Mouse (Mus musculus) kidney, embryonic 14.5 days (tissue): Measurements from ENCODE around the gene Ttll1. TPM values are rescaled to one million over a fixed set of nuclear protein-coding genes. Genes with fewer than 3 reads are reported as not detected.
"Not testable (repeated sequence)": the region's sequence is repeated elsewhere in the genome, so short reads cannot be mapped to it uniquely, and the experiment has no call there.

Experiments
- ATAC-seq: fragments of 200-750 bp; cut with Nextera tagmentation; 2 replicates; pipeline ENCODE4 v1.8.0; 2017; ENCODE audit warnings: moderate number of reproducible peaks, mild to moderate bottlenecking, moderate TSS enrichment, moderate library complexity; ENCODE audit not compliant: low FRiP score, low TSS enrichment
- H3K27ac ChIP-seq: fragments of 300-500 bp; sonication (generic); 2 replicates; pipeline ENCODE4 v1.5.1; 2014; ENCODE audit warnings: low read depth, mild to moderate bottlenecking, low read length, moderate library complexity, mixed read lengths
- H3K27me3 ChIP-seq: fragments of 300-500 bp; sonication (generic); 2 replicates; pipeline ENCODE4 v1.6.1; 2014; ENCODE audit warnings: mild to moderate bottlenecking, low read length; ENCODE audit not compliant: control insufficient read depth, insufficient read depth
- H3K36me3 ChIP-seq: fragments of 300-500 bp; sonication (generic); 2 replicates; pipeline ENCODE4 v1.6.1; 2014; ENCODE audit warnings: low read length, mixed read lengths; ENCODE audit not compliant: control insufficient read depth, insufficient read depth
- H3K4me1 ChIP-seq: fragments of 300-500 bp; sonication (generic); 2 replicates; pipeline ENCODE4 v1.6.1; 2014; ENCODE audit warnings: low read length, mixed read lengths; ENCODE audit not compliant: control insufficient read depth, insufficient read depth
- H3K4me2 ChIP-seq: fragments of 300-500 bp; sonication (generic); replicated peaks from 2 replicates; pipeline ENCODE4 v1.6.1; 2014; ENCODE audit warnings: low read depth, mild to moderate bottlenecking, low read length
- H3K4me3 ChIP-seq: fragments of 300-500 bp; sonication (generic); 2 replicates; pipeline ENCODE4 v1.5.1; 2014; ENCODE audit warnings: mild to moderate bottlenecking, low read length
- H3K9ac ChIP-seq: fragments of 300-500 bp; sonication (generic); 2 replicates; pipeline ENCODE4 v1.6.1; 2014; ENCODE audit warnings: low read depth, mild to moderate bottlenecking, low read length, moderate library complexity
- H3K9me3 ChIP-seq: fragments of 300-500 bp; sonication (generic); 2 replicates; pipeline ENCODE4 v1.6.1; 2016; ENCODE audit warnings: low read length; ENCODE audit not compliant: control insufficient read depth
- WGBS: fragments of 180-500 bp; shearing (Covaris S2); extraction: QIAGEN DNeasy Blood & Tissue Kit; methylation state at CpG from one replicate; pipeline ENCODE4 v1.1.7; 2014; 5-methylcytosine and 5-hydroxymethylcytosine counted together
- polyA plus RNA-seq: library from polyadenylated mRNA; unstranded; fragments of >200 nt; fragmentation: Nextera tagmentation; extraction: Ambion mirVana; gene quantifications from 2 replicates; pipeline ENCODE4 v1.2.1, GENCODE M21; 2014

Gene Ttll1
- polyA plus RNA-seq, 1 experiment from 2014 or later, result 19.8 TPM

- Histone ChIP-seq H3K4me2 (no peak overlapping the region), H3K9me3 (no peaks in the 10 kb centered on the region), H3K9ac (no peak overlapping the region), H3K4me1 (0 out of 2 replicates have a peak, but pooled peaks cover 7% of the 10 kb centered on the region), H3K27ac (no peak overlapping the region), H3K36me3 (no peaks in the 10 kb centered on the region), H3K4me3 (no peak overlapping the region), H3K27me3 (no peaks in the 10 kb centered on the region)
- no peak for ATAC-seq
- 76% methylated on average over 5 of the region's 5 CpGs for WGBS
These were observed 4.3 kb upstream of the Ttll1 start for GRCm38 (mm10) chr15:83515018-83515417.

DNA sequence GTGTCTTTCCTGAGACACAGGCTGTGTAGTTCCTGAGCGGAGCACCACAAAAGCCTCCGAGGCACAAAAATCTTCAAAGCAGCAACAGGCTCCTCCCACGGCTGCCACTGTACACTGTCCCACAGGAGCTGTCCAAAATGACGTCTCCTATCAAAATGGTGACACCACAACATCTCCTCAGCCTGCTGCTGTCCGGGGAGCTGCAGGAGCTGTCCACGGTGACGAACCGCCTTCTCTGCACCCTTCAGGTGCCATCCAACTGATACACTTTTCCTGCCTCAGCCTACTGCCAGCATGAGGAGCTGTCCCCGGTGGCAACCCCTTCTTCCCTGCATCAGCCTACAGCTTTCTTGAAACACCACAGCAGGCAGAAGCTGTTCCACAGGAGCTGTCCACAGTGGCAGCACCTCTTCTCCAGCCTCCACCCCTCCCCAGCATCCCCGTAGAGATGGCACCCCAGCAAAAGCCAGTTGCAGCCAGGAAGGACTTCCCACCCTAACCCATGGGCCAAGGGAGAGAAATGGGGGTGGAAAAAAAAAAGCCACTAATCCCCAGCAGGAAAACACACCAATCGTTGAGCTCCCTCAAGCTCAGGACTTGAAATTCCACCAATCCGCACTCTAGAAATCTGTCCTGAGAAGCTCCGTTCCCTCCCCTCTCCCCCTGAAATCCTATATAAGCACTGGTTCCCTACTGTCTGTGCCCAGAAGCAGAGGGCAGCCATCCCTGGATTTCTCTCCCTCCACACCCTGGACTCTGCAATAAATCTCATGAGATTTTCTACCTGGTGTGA lies 2.0 kb upstream of the Ttll1 start:
- no peaks in the 10 kb centered on the region for H3K9me3 ChIP-seq
- WGBS, result 73% methylated on average over 13 of the region's 13 CpGs
- H3K36me3 ChIP-seq, result no peaks in the 10 kb centered on the region
- no peak overlapping the region for H3K4me2 ChIP-seq
- 0 out of 2 replicates have a peak, but pooled peaks cover 5% of the 10 kb centered on the region for H3K4me1 ChIP-seq
- no peak overlapping the region for H3K27ac ChIP-seq
- ATAC-seq, result no peak
- H3K27me3 ChIP-seq, result no peaks in the 10 kb centered on the region
- no peak overlapping the region for H3K9ac ChIP-seq
- H3K4me3 ChIP-seq, result no peak overlapping the region

DNA sequence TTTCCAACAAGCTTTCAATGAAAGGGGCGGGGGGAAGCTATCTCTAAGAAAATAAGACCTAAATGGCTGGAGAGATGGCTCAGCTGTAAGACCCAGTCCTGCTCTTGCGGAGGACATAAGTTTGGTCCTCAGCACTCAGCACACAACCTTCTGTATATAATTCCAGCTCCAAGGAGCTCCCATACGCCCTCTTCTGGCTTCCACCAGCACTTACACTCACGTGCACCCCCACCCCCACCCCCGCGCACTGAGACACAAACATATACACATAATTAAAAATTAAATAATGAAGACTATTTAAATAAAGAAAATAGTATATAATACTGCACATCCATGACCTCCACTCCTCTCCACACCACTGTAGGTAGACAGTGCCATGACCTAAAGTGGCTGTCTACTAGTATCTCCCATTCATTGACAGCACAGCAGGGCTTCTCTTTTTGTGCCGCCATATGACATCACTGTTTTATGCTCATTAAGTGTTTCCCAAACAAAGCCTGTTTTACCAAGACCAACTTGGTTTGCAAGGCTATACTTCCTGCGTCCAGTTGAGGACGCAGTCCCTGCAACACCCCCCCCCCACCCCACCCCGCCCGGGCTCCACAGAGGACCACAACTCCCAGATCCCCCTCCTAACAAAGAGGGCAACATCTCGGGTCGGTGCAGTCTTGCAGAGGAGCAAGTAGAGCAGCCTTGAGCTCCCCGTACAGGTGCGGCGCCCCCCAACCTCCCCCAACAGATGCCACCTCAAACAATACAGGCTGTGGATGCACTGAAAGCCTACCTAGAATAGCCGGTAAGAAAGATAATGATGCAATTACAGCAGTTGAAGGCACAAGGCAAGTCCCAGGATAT lies 516 bp downstream of the Ttll1 start:
- WGBS, result 26% methylated on average over 17 of the region's 17 CpGs
- H3K27me3 ChIP-seq, result no peaks in the 10 kb centered on the region
- peak overlapping the region; percentile 17; the same call in 1 of the 2 replicates for H3K27ac ChIP-seq
- no peaks in the 10 kb centered on the region for H3K36me3 ChIP-seq
- peak overlapping the region; percentile 64 for H3K4me3 ChIP-seq
- H3K9ac ChIP-seq, result peak overlapping the region; percentile 62
- peak; percentile 79 for ATAC-seq
- H3K9me3 ChIP-seq, result no peaks in the 10 kb centered on the region
- H3K4me1 ChIP-seq, result 0 out of 2 replicates have a peak, but pooled peaks cover 5% of the 10 kb centered on the region
- peak overlapping the region; percentile 82 for H3K4me2 ChIP-seq

- WGBS, result 83% methylated on average over 6 of the region's 6 CpGs
- ATAC-seq, H3K27me3 ChIP-seq, H3K4me1 ChIP-seq, H3K9ac ChIP-seq, H3K36me3 ChIP-seq, H3K4me2 ChIP-seq, H3K9me3 ChIP-seq, H3K27ac ChIP-seq, H3K4me3 ChIP-seq: not testable (repeated sequence)
These were observed 9.2 kb downstream of the Ttll1 start for GRCm38 (mm10) chr15:83501483-83501882.

DNA sequence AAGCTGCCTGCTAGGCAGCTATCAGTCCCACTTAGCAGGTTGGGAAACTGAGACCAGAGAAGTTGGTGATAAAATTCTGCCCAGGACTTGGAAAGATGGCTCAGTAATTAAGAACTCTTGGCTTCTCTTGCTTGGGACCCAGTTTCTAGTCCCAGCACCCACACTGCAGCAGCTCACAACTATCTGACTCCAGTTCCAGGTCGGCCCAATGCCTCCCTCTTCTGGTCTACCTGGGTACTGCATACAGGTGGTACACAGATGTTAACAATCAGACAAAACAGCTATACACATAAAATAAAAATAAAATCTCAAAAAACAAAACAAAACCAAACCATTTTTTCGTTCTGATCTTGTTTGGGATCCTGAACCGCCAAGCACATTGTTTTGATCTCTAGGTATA lies 10.3 kb downstream of the Ttll1 start:
- Histone ChIP-seq H3K4me1 (no peaks in the 10 kb centered on the region), H3K4me3 (no peak overlapping the region), H3K36me3 (peaks cover 9% of the 10 kb centered on the region; the same call in 1 of the 2 replicates), H3K9ac (no peak overlapping the region), H3K9me3 (no peaks in the 10 kb centered on the region), H3K27me3 (no peaks in the 10 kb centered on the region), H3K27ac (no peak overlapping the region), H3K4me2 (no peak overlapping the region)
- no peak for ATAC-seq
- WGBS, result 59% methylated on average over 3 of the region's 3 CpGs

DNA sequence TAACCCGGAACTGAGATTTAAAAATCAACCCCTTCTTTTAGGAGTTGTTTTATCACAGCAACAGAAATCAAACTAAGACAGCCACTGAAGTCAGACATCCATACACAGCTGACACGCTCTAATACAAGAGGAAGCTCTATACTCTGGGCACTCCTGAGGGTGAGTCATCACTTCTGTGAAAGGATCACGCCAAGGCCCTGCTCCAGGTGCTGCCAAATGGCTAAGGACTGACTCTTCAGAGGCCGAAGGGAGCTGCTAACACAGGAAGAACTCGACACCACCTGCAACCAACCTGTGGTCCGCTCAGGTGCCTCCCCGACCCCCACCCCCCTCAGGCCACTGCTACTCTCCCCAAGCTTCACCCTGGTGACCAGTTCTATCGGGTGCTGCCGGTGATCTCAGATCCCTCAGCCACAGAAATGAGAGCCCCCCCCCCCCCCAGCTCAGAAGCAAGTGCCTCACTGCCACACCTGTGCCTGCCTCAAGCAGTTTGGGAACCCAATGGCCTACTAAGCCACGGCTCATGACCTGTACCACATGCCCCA lies 11.4 kb downstream of the Ttll1 start:
- peaks cover 9% of the 10 kb centered on the region; the same call in 1 of the 2 replicates for H3K36me3 ChIP-seq
- WGBS, result 92% methylated on average over 10 of the region's 10 CpGs

GRCm38 (mm10) chr15:83497299-83497698 lies 13.4 kb downstream of the Ttll1 start:
- H3K4me1 ChIP-seq, result no peaks in the 10 kb centered on the region
- H3K9ac ChIP-seq, result no peak overlapping the region
- H3K4me3 ChIP-seq, result no peak overlapping the region
- no peak for ATAC-seq
- no peak overlapping the region for H3K27ac ChIP-seq
- peaks cover 9% of the 10 kb centered on the region; the same call in 1 of the 2 replicates for H3K36me3 ChIP-seq
- H3K27me3 ChIP-seq, result no peaks in the 10 kb centered on the region
- H3K9me3 ChIP-seq, result no peaks in the 10 kb centered on the region
- whole genome bisulfite sequencing, result 95% methylated on average over 6 of the region's 6 CpGs
- H3K4me2 ChIP-seq, result no peak overlapping the region

More for the DNA sequence above, 11.4 kb downstream of the Ttll1 start:
- no peak overlapping the region for H3K4me3 ChIP-seq
- no peaks in the 10 kb centered on the region for H3K4me1 ChIP-seq
- no peak overlapping the region for H3K9ac ChIP-seq
- H3K4me2 ChIP-seq, result no peak overlapping the region
- H3K27me3 ChIP-seq, result no peaks in the 10 kb centered on the region
- H3K27ac ChIP-seq, result no peak overlapping the region
- H3K9me3 ChIP-seq, result no peaks in the 10 kb centered on the region
- no peak for ATAC-seq

DNA sequence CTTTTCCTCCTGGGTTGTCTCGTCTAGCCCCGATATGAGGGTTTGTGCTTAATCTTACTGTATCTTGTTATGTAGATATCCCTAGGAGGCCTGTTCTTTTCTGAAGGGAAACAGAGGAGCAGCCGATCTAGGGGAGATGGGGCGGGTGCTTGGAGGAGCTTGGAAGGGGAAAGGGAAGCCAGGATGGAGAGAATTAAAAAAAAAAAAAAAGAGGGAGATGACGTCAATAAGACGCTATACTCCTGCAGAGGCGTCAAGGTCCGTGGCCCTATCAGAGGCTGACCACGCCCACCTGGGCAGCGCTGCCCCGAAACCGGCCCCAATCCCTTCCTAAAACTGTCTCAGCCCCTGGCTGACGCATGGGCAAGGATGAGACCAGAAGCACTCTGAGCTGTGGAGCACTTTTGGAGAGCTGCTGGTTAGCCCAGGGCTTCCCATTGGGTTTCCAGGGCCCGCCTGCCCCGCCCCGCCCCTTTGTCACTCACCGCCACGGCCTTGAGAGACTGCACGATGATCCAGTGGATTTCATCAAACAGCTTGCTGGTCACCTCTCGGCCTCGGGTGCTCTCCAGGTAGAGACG lies 14.8 kb downstream of the Ttll1 start:
- Histone ChIP-seq H3K36me3 (peaks cover 13% of the 10 kb centered on the region; the same call in 1 of the 2 replicates), H3K27me3 (no peaks in the 10 kb centered on the region), H3K9me3 (no peaks in the 10 kb centered on the region), H3K4me1 (no peaks in the 10 kb centered on the region), H3K27ac (no peak overlapping the region), H3K4me3 (no peak overlapping the region), H3K4me2 (0 out of 2 replicates have a peak overlapping the region, but pooled peaks have one; percentile 2), H3K9ac (no peak overlapping the region)
- WGBS, result 68% methylated on average over 22 of the region's 22 CpGs
- ATAC-seq, result no peak
